Mouse (Mus musculus) activated CD4-positive, CD25-positive, alpha-beta regulatory T cell (primary cell): ENCODE data around the gene Abt1. TPM values are rescaled to one million over a fixed set of nuclear protein-coding genes. Genes with fewer than 3 reads are reported as not detected.

Experiments used
- polyA plus RNA-seq, 2 experiments: library from polyadenylated mRNA; unstranded; fragments of 100-300 nt; shearing (Covaris generic); gene quantifications; one replicate each; pipeline ENCODE4 v1.2.1; 2017

Gene Abt1
- polyA plus RNA-seq = 10 to 100 TPM; 10.1 to 11.6 TPM

DNA sequence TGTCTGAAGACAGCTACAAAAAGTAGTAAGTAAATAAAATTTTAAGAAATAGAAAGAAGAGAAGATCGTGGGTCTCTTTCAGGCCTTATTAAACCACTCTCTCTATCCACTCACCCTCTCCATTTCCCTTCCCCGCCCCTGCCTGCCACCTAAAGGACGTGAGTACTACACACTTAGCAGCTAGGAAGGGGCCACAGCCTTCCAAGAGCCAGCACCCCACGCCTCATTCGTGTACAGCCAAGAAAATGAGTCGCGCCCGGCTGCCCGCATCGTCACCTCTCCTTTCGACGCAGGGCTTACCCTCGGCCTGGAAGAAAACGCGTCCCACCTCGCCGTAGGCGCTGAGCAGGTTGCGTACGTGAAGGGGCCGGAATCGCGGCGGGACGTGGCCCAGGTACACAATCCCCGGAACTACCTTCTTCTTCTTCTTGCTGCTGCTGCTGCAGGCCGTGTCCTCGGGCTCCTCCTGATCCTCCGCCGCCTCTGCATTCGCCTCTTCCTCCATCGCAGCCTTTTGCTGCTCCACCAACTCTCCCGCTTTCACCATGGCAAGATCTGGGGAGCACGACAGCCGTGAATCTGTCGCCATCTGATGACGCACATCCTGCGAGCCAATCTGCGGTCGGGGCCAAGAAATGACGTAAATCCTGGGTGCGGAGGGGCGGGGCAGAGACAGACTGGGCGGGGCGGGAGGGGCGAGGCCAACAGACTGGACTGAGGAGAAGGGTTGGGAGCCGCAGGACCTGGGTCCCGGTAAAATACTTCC lies at the start of gene Abt1:
TSS of gene Abt1 (minus strand) at position 581 of the 766 bp plus-strand sequence.

DNA sequence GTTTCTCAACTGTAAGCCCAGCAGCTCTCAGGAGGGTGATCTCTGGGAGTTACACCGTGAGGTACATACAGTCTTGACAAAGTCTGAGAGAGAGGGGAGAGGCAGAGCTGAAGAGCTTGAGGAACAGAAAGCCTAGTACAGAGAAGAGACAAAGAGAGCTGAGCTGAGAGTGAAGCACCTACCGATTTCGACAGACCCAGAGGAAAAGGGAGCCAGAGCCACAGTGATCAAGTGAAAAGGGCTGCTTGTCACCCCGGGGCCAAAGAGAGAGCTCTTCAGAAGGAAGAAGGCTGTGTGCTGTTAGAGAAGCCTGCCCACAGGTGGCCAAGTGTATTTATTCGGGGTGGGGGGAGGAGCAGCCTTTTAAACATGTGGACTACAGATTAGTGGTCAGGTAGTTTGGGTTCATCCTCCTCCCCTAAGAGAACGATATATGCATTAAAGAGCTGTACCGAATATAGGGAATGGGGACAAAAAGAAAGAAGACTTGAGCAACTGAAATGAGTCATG lies 42.0 kb upstream of the Abt1 start, which contains the start of gene Btn1a1:
TSS of gene Btn1a1 (minus strand) at position 302 of the 510 bp plus-strand sequence.

DNA sequence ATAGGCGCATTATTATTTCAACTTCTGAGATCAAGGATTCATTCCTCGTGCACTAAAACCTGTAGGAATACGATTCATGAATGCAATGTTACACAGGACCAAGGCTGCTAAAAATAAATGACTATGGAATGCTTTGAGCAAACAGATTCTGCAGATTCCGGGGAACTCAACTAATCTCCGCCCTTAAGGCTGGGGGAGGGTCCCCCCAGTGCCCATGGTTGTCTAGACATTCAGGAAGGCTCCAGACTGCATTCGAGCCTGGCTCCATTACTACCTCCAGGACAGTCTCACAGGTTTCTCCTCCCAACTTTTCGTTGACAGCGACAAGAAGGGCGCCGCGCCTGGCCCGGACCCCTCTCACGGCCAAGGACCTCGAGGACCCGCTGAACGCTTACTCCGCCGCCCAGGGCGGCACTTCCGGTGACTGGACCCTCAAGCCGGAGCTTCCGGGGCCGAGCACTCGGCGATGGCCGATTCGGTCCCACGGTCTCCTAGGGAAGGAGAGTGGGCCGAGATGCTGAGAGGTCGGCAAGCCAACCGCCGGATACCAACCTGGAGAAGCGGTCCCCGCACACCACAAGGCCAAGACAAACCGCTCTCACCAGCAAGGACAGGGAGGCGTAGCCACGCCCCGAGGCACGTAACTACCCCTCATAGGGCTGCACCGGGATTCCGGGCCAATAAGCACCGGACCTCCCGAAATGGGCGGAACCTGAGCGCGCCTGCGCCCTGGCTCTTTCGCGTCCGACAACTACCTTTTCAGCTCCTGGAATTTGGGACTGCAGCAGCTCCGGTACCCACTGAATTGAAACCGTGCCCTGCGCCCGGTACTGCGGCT lies 54.9 kb downstream of the Abt1 start, which contains the start of gene Zfp322a:
TSS of gene Zfp322a (minus strand) at position 626 of the 838 bp plus-strand sequence.

Other genes starting within 250 kb of the Abt1 start
- gene Vmn1r220, start 235.9 kb downstream of the Abt1 start, polyA plus RNA-seq = under 1 TPM in 1 of 2 experiments, not detected in 1; 0.23 TPM
- under 1 TPM in 1 of 2 experiments, not detected in 1; 0.21 TPM for gene Vmn1r221, start 209.7 kb downstream of the Abt1 start, polyA plus RNA-seq
- gene Vmn1r222, start 187.9 kb downstream of the Abt1 start, polyA plus RNA-seq = not detected
- not detected for gene Vmn1r223, start 176.7 kb downstream of the Abt1 start, polyA plus RNA-seq
- gene Zfp322a, start 54.7 kb downstream of the Abt1 start, polyA plus RNA-seq = 10 to 100 TPM; 22.2 to 25.5 TPM
- not detected for gene Btn1a1, start 42.0 kb upstream of the Abt1 start, polyA plus RNA-seq
- gene Btn2a2, start 65.0 kb upstream of the Abt1 start, polyA plus RNA-seq = under 1 TPM in 1 of 2 experiments, not detected in 1; 0.12 TPM
- gene Hist1h4h, start 107.2 kb upstream of the Abt1 start, polyA plus RNA-seq = 1 to 10 TPM; 1.3 to 4.8 TPM
- not detected for gene Hist1h2af, start 110.0 kb upstream of the Abt1 start, polyA plus RNA-seq
- gene Hist1h3g, start 111.6 kb upstream of the Abt1 start, polyA plus RNA-seq = not detected
- under 1 TPM; 0.27 to 0.59 TPM for gene Hist1h2bh, start 119.5 kb upstream of the Abt1 start, polyA plus RNA-seq
- under 1 TPM; 0.41 to 0.84 TPM for gene Hist1h3f, start 120.2 kb upstream of the Abt1 start, polyA plus RNA-seq
- 1 to 10 TPM in 1 of 2 experiments, not detected in 1; 2.0 TPM for gene Hist1h4f, start 127.8 kb upstream of the Abt1 start, polyA plus RNA-seq
- under 1 TPM; 0.64 to 0.98 TPM for gene Hist1h1d, start 129.4 kb upstream of the Abt1 start, polyA plus RNA-seq
- gene Hist1h3e, start 138.5 kb upstream of the Abt1 start, polyA plus RNA-seq = 1 to 10 TPM; 1.4 to 5.5 TPM
- gene Hist1h2ae, start 147.4 kb upstream of the Abt1 start, polyA plus RNA-seq = 10 to 100 TPM in 1 of 2 experiments, 1 to 10 TPM in 1; 7.7 to 16.3 TPM
- gene Hist1h2bg, start 147.5 kb upstream of the Abt1 start, polyA plus RNA-seq = 1 to 10 TPM; 2.7 to 5.0 TPM
- gene Hist1h2bf, start 150.3 kb upstream of the Abt1 start, polyA plus RNA-seq = not detected
- gene Hist1h2ad, start 150.5 kb upstream of the Abt1 start, polyA plus RNA-seq = under 1 TPM in 1 of 2 experiments, not detected in 1; 0.38 TPM
- gene Hist1h3d, start 151.9 kb upstream of the Abt1 start, polyA plus RNA-seq = under 1 TPM in 1 of 2 experiments, not detected in 1; 0.44 TPM
- 10 to 100 TPM; 23.0 to 41.6 TPM for gene Hist1h4d, start 157.7 kb upstream of the Abt1 start, polyA plus RNA-seq
- gene Hist1h2be, start 197.3 kb upstream of the Abt1 start, polyA plus RNA-seq = 1 to 10 TPM; 1.2 to 1.4 TPM
- gene Hist1h1e, start 198.7 kb upstream of the Abt1 start, polyA plus RNA-seq = 10 to 100 TPM in 1 of 2 experiments, 1 to 10 TPM in 1; 7.1 to 18.0 TPM